Mouse (Mus musculus) CH12.LX (cell line): ENCODE results near the gene Vps13a.

Experiments
- CHD1 ChIP-seq: IDR thresholded peaks from 2 replicates; pipeline ENCODE4 v1.6.1; 2012; ENCODE audit warnings: low read depth, low read length, improper control_type of control experiment, inconsistent platforms
- CHD2 ChIP-seq: IDR thresholded peaks from 2 replicates; pipeline ENCODE4 v1.6.1; 2011; ENCODE audit warnings: low read length, improper control_type of control experiment
- CTCF ChIP-seq, 2 experiments: IDR thresholded peaks in 1 of 2; conservative IDR thresholded peaks in 1 of 2; 2 replicates each; pipeline ENCODE4 v1.5.1; 2011 to 2012; ENCODE audit warnings: low read depth in 2 of 2, low read length in 2 of 2, improper control_type of control experiment in 1 of 2, inconsistent platforms in 1 of 2, mild to moderate bottlenecking in 1 of 2, moderate library complexity in 1 of 2
- HCFC1 ChIP-seq: IDR thresholded peaks from 2 replicates; pipeline ENCODE4 v1.6.1; 2012; ENCODE audit warnings: low read depth, mild to moderate bottlenecking, inconsistent platforms, low read length, improper control_type of control experiment
- JUND ChIP-seq: conservative IDR thresholded peaks from 2 replicates; pipeline ENCODE4 v1.6.1; 2011; ENCODE audit warnings: low read depth, low read length, improper control_type of control experiment
- PAX5 ChIP-seq: IDR thresholded peaks from 2 replicates; pipeline ENCODE4 v1.6.1; 2012; ENCODE audit warnings: low read length, inconsistent platforms, mixed read lengths
- POLR2A ChIP-seq: IDR thresholded peaks from 2 replicates; pipeline ENCODE4 v1.6.1; 2011; ENCODE audit warnings: low read depth, mild to moderate bottlenecking, improper control_type of control experiment, low read length
- RCOR1 ChIP-seq: conservative IDR thresholded peaks from 2 replicates; pipeline ENCODE4 v1.6.1; 2012; ENCODE audit warnings: low read depth, mild to moderate bottlenecking, inconsistent platforms, low read length, improper control_type of control experiment
- USF1 ChIP-seq: IDR thresholded peaks from 2 replicates; pipeline ENCODE4 v1.6.1; 2014; ENCODE audit warnings: low read depth, mild to moderate bottlenecking, inconsistent platforms, low read length, improper control_type of control experiment
- USF2 ChIP-seq: conservative IDR thresholded peaks from 2 replicates; pipeline ENCODE4 v1.6.1; 2011; ENCODE audit warnings: low read depth, low read length, improper control_type of control experiment

DNA sequence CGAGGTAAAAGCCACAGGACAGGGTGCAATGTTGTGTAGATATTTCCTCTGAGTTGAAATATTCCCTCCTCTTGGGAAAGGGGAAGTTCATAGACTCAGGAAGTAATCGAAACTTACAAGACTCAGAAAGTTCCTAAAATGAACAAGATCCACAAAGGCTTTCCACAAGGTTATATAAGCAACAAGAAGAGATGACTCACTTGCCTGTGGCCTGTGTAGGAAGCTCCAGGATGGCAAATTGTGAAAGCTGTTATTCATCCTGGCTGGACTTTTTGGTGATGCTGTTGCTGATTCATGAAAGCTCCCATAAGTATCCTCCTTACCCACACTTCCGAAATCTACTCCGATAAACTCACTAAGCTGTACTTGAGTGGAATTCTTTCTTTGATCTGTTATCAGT is 17.2 kb upstream of the Vps13a start:
- TF ChIP-seq CHD2: no peak
- TF ChIP-seq HCFC1: no peak
- no peak for TF ChIP-seq JUND
- TF ChIP-seq CTCF (conservative IDR thresholded peaks at IDR 0.05 in 1 of 2, IDR thresholded peaks at IDR 0.05 in 1 of 2; ENCODE audit: low read depth in 2 of 2, low read length in 2 of 2): no peak
- no peak for TF ChIP-seq POLR2A
- no peak for TF ChIP-seq USF2
- no peak for TF ChIP-seq RCOR1
- TF ChIP-seq CHD1: no peak
- TF ChIP-seq PAX5: no peak
- no peak for TF ChIP-seq USF1
